Mouse (Mus musculus) hindbrain, postnatal 0 days (tissue): Measurements from ENCODE around the gene Gm20388. TPM values are rescaled to one million over a fixed set of nuclear protein-coding genes. Genes with fewer than 3 reads are reported as not detected.

Experiments used
- ATAC-seq: fragments of 200-750 bp; cut with Nextera tagmentation; 2 replicates; pipeline ENCODE4 v1.8.0; 2017; ENCODE audit warnings: mild to moderate bottlenecking, moderate TSS enrichment, moderate library complexity
- DNase-seq: peaks from one replicate; pipeline ENCODE4 v3.0.0-alpha.2; 2015; ENCODE audit warnings: low spot score
- H3K27ac ChIP-seq: fragments of 300-500 bp; sonication (generic); 2 replicates; pipeline ENCODE4 v1.5.1; 2014; ENCODE audit warnings: mild to moderate bottlenecking
- H3K27me3 ChIP-seq: fragments of 300-500 bp; sonication (generic); 2 replicates; pipeline ENCODE4 v1.6.1; 2014; ENCODE audit warnings: low read length, mixed read lengths; ENCODE audit not compliant: insufficient read depth
- H3K36me3 ChIP-seq: fragments of 300-500 bp; sonication (generic); 2 replicates; pipeline ENCODE4 v1.6.1; 2014; ENCODE audit warnings: low read length, mixed read lengths; ENCODE audit not compliant: insufficient read depth
- H3K4me1 ChIP-seq: fragments of 300-500 bp; sonication (generic); 2 replicates; pipeline ENCODE4 v1.6.1; 2014; ENCODE audit warnings: antibody characterized with exemption, low read length, mixed read lengths; ENCODE audit not compliant: insufficient read depth
- H3K4me2 ChIP-seq: fragments of 300-500 bp; sonication (generic); 2 replicates; pipeline ENCODE4 v1.6.1; 2014; ENCODE audit warnings: low read depth, mild to moderate bottlenecking, low read length, moderate library complexity, mixed read lengths
- H3K4me3 ChIP-seq: fragments of 300-500 bp; sonication (generic); 2 replicates; pipeline ENCODE4 v1.5.1; 2014; ENCODE audit warnings: low read length
- H3K9ac ChIP-seq: fragments of 300-500 bp; sonication (generic); replicated peaks from 2 replicates; pipeline ENCODE4 v1.6.1; 2014; ENCODE audit warnings: mild to moderate bottlenecking, low read length, moderate library complexity, mixed read lengths
- H3K9me3 ChIP-seq: fragments of 300-500 bp; sonication (generic); 2 replicates; pipeline ENCODE4 v1.6.1; 2016; ENCODE audit warnings: low read length, mixed read lengths
- CTCF ChIP-seq: IDR thresholded peaks from 2 replicates; pipeline ENCODE4 v1.5.1; 2016; ENCODE audit warnings: antibody characterized with exemption, control low read depth, low read depth
- WGBS: fragments of 180-500 bp; shearing (Covaris S2); extraction: QIAGEN DNeasy Blood & Tissue Kit; methylation state at CpG from one replicate; pipeline ENCODE4 v1.1.7; 2014; 5-methylcytosine and 5-hydroxymethylcytosine counted together
- polyA plus RNA-seq: library from polyadenylated mRNA; unstranded; fragments of >200 nt; fragmentation: Nextera tagmentation; extraction: Ambion mirVana; gene quantifications from 2 replicates; pipeline ENCODE4 v1.2.1, GENCODE M21; 2015
- total RNA-seq: library from RNA; depleted of rRNA; stranded (reverse); fragments of >200 nt; gene quantifications from 2 replicates; pipeline ENCODE4 v1.2.3, GENCODE M21; 2014

Gene Gm20388
- total and polyA plus RNA-seq, 2 experiments from 2014 or later = 71.3 TPM; not detected in 1

DNA sequence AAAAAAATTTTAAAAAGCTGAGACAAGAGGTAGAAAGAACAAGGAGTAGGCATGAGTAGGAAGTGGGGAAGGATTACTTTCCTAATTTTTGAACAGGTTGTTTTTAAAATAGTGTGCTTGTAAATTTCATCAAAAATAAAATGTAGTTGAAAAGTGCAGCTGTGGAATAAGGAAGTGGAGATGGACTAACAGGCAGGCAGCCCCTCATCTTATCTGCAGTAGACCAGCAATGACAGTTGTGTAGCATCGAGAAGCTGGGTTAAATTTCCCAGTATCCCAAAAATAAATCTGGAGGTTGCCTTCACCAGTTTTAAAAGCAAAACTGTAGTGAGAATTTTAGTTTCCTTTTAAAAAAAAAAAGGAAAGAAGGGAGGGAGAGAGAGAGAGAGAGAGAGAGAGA, 3943.6 kb downstream of the Gm20388 start:
- no peak for TF ChIP-seq CTCF
- DNase-seq (no peak), ATAC-seq (no peak)
- Histone ChIP-seq H3K36me3 (no peaks in the 10 kb centered on the region), H3K27me3 (no peaks in the 10 kb centered on the region), H3K4me3 (no peak overlapping the region), H3K9me3 (no peaks in the 10 kb centered on the region), H3K4me2 (no peak overlapping the region), H3K4me1 (no peaks in the 10 kb centered on the region), H3K27ac (no peak overlapping the region), H3K9ac (no peak overlapping the region)
- WGBS = 96% methylated on average over 1 of the region's 1 CpGs

DNA sequence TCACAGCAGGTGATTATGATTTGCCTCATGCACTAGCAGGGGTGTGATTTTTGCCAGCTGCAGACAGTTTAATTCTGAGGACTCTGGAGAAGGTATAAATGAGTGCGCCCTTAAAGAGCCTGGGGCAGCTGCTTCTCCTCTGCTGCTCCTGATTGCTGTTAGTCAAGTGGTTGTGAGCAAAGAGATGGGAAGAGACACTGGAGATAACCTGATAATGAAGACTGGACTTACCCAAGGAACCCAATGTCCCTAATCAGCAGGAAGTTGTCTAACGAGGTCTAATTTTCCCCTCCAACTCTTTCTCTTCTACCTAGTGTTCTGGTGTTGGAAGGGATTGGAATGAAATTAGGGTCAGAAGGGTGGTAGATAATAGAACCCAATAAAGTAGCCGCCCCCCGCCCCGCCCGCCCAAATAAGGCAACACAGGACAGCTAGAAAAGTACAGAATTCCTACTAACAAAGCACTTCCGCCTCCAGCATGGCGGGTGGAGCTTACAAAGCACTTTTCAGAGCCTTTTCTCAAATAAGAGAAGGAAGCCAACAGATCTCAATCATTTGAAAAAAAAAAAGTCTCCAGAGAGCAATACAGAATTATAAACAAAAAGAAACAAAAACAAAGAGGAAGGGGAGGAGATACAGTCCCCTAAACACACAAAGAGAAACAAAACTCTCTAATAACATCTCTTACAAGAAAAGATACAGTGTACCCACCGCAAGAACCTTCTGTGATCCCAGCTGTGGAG, 3944.3 kb downstream of the Gm20388 start:
- no peak for ATAC-seq
- Histone ChIP-seq H3K9ac (no peak overlapping the region), H3K27me3 (no peaks in the 10 kb centered on the region), H3K9me3 (no peaks in the 10 kb centered on the region), H3K27ac (no peak overlapping the region), H3K4me1 (no peaks in the 10 kb centered on the region), H3K4me2 (no peak overlapping the region), H3K4me3 (no peak overlapping the region), H3K36me3 (no peaks in the 10 kb centered on the region)
- WGBS = 93% methylated on average over 9 of the region's 9 CpGs
- DNase-seq = no peak
- TF ChIP-seq CTCF = no peak

GRCm38 (mm10) chr8:123857361-123857760, 3946.7 kb downstream of the Gm20388 start:
- DNase-seq (no peak), ATAC-seq (no peak)
- Histone ChIP-seq H3K4me2 (peak overlapping the region; percentile 96; the same call in 1 of the 2 replicates), H3K9ac (no peak overlapping the region), H3K9me3 (no peaks in the 10 kb centered on the region), H3K27me3 (no peaks in the 10 kb centered on the region), H3K27ac (no peak overlapping the region), H3K4me3 (no peak overlapping the region), H3K4me1 (no peaks in the 10 kb centered on the region), H3K36me3 (no peaks in the 10 kb centered on the region)
- TF ChIP-seq CTCF = no peak
- 63% methylated on average over 3 of the region's 3 CpGs for WGBS

DNA sequence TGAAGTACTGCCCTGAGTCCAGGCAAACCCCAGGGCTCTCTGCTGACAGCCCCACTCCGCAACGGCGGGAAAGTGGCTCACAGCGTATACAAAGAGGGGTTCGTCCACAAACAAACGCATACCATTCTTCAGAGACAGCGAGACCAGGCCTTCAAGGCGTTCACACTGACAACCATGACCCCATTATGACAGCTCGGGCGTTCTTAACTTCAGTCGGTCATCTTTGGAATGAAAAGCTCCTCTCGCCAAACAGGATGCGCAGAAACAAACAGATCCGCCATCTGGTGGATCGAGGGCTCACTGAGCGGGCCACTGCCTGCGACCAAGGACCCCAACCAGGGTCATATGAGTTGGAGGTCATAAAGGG, 3947.9 kb downstream of the Gm20388 start:
- Histone ChIP-seq H3K4me1 (no peaks in the 10 kb centered on the region), H3K27ac (peak overlapping the region; percentile 84), H3K36me3 (no peaks in the 10 kb centered on the region), H3K9me3 (no peaks in the 10 kb centered on the region), H3K4me3 (peak overlapping the region; percentile 93), H3K4me2 (peak overlapping the region; percentile 96), H3K27me3 (no peaks in the 10 kb centered on the region), H3K9ac (peak overlapping the region; percentile 79)
- DNase-seq (peak; percentile 54), ATAC-seq (0 out of 2 replicates have a peak, but pooled peaks have one; percentile 8)
- no peak; the same call in 1 of the 2 replicates for TF ChIP-seq CTCF
- WGBS = under 1% methylated on average over 17 of the region's 17 CpGs

DNA sequence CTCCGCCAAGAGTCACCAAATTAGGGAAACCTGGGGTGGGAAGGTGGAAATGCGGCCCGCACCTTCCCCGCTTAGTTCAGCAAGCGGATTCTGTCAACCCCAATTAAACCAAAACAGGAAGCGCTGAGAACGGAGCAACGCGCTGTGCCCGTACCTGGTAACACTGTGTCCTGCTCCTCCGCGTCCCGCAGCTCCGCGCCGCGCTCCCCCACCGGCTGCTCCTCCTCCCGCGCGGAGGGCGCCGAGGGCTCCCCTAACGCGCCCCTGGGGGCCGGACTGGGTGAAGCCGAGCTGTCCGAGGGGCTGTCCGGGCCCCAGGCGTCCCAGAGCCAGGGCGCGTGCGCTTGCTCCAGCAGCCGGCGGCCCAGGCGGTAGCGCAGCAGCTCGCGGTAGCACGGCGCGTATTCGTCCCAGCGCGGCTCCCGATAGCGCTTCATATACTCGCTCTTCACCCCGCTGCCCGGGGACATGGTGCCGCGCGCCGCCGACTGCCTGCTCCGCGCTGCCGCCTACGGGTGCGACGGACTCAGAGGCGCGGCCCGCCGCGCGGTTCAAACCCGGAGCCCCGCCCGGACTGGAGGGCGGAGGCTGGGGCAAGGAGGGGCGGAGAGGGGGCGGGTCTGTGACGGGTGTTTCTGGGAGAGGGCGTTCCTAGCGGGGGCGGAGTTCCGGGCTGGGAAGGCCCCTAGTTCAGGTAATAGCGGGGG, 3948.5 kb downstream of the Gm20388 start:
- WGBS = under 1% methylated on average over 64 of the region's 79 CpGs
- no peak for TF ChIP-seq CTCF
- H3K9ac ChIP-seq = peak overlapping the region; percentile 79
- H3K27me3 ChIP-seq = no peaks in the 10 kb centered on the region
- H3K4me2 ChIP-seq = peak overlapping the region; percentile 96
- ATAC-seq (peak; percentile 96), DNase-seq (peak; percentile 95)
- H3K4me3 ChIP-seq = peak overlapping the region; percentile 93
- no peaks in the 10 kb centered on the region for H3K4me1 ChIP-seq
- H3K27ac ChIP-seq = peak overlapping the region; percentile 84
- H3K9me3 ChIP-seq = no peaks in the 10 kb centered on the region
- no peaks in the 10 kb centered on the region for H3K36me3 ChIP-seq

DNA sequence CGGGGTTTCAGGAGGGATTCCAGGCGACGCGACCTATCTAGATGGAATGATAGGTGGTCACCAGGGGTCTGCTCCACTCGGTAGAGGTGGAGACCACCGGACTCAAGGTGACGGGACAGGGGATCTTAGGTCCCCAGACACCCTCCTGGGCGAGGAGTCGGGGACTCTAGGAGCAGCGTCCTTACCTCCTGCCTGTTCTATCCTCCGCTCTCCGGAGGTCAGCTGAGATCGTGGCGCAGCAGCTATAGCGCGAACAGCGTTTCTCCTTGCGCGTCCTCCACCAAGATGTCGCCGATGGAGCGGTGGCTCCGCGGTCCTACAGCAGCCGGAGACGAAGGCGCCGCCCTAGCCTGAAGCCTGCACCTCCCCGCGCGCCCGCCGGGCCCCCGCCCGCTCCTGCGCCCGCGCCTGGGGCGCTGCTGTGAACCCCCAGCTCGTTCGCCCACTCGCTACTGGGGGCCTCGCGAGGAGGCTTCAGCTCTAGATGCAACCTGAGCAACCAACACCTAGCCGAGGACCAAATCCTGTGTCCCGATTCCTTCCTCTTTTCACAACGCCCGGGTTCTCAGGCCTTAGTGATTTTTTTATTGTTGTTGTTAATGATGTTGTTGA, 3949.1 kb downstream of the Gm20388 start, which contains the start of gene Ccsap:
Gene Ccsap (minus strand): TSS at position 562 of the 612 bp plus-strand sequence.
- Histone ChIP-seq H3K4me1 (no peaks in the 10 kb centered on the region), H3K36me3 (no peaks in the 10 kb centered on the region), H3K4me3 (peak within 1 kb of the TSS; percentile 93), H3K9ac (peak within 1 kb of the TSS; percentile 79), H3K27ac (peak within 1 kb of the TSS; percentile 84), H3K9me3 (no peaks in the 10 kb centered on the region), H3K27me3 (no peaks in the 10 kb centered on the region), H3K4me2 (peak within 1 kb of the TSS; percentile 96)
- TF ChIP-seq CTCF = no peak
- ATAC-seq = peak; percentile 73; the same call in 1 of the 2 replicates
- DNase-seq = peak; percentile 67
- 2% methylated on average over 47 of the region's 48 CpGs for WGBS
